Mouse (Mus musculus): Measurements from ENCODE around the gene Dstyk. TPM values are rescaled to one million over a fixed set of nuclear protein-coding genes. Genes with fewer than 3 reads are reported as not detected.
A peak's percentile ranks its signal among the peaks of the same experiment; 100 is the strongest.

Gene Dstyk
- polyA plus RNA-seq, 1 experiment from 2014 or later: 5.2 TPM

GRCm38 (mm10) chr1:132372896-132373534 is 44.3 kb upstream of the Dstyk start:
- no peak overlapping the region for H3K9ac ChIP-seq (ENCODE audit: low read length)
- WGBS: 85% methylated on average over 6 of the region's 6 CpGs

GRCm38 (mm10) chr1:132374140-132374872 is 43.0 kb upstream of the Dstyk start:
- Histone ChIP-seq H3K4me1 (replicated peaks; ENCODE audit: control insufficient read depth, insufficient read depth) (peaks cover 13% of the 10 kb centered on the region), H3K27me3 (ENCODE audit: control insufficient read depth, insufficient read depth, low read length) (no peaks in the 10 kb centered on the region), H3K4me3 (ENCODE audit: low read depth, low read length) (no peak overlapping the region), H3K4me2 (replicated peaks; ENCODE audit: low read depth) (no peak overlapping the region), H3K27ac (replicated peaks) (0 out of 2 replicates have a peak overlapping the region, but pooled peaks have one; percentile 24), H3K36me3 (ENCODE audit: control insufficient read depth, insufficient read depth, low read length) (no peaks in the 10 kb centered on the region), H3K9me3 (ENCODE audit: control insufficient read depth, low read length) (no peaks in the 10 kb centered on the region), H3K9ac (ENCODE audit: low read length) (no peak overlapping the region)
- TF ChIP-seq EP300 (optimal IDR thresholded peaks at IDR 0.05) (no peak), CTCF (IDR thresholded peaks at IDR 0.05; ENCODE audit: low read depth) (no peak)
- WGBS: 39% methylated on average over 5 of the region's 5 CpGs
- 0 out of 2 replicates have a peak, but pooled peaks have one; percentile 6 for ATAC-seq (ENCODE audit: low FRiP score, low TSS enrichment)
- no peak for DNase-seq (ENCODE audit: low spot score)

More at GRCm38 (mm10) chr1:132372896-132373534, 44.3 kb upstream of the Dstyk start:
- Histone ChIP-seq H3K4me1 (replicated peaks; ENCODE audit: control insufficient read depth, insufficient read depth) (peaks cover 13% of the 10 kb centered on the region), H3K27ac (replicated peaks) (0 out of 2 replicates have a peak overlapping the region, but pooled peaks have one; percentile 1), H3K36me3 (ENCODE audit: control insufficient read depth, insufficient read depth, low read length) (no peaks in the 10 kb centered on the region), H3K4me2 (replicated peaks; ENCODE audit: low read depth) (no peak overlapping the region), H3K4me3 (ENCODE audit: low read depth, low read length) (no peak overlapping the region), H3K9me3 (ENCODE audit: control insufficient read depth, low read length) (no peaks in the 10 kb centered on the region), H3K27me3 (ENCODE audit: control insufficient read depth, insufficient read depth, low read length) (no peaks in the 10 kb centered on the region)
- DNase-seq (ENCODE audit: low spot score): no peak
- no peak for ATAC-seq (ENCODE audit: low FRiP score, low TSS enrichment)
- TF ChIP-seq CTCF (IDR thresholded peaks at IDR 0.05; ENCODE audit: low read depth) (no peak), EP300 (optimal IDR thresholded peaks at IDR 0.05) (no peak)

GRCm38 (mm10) chr1:132374873-132375244 is 42.5 kb upstream of the Dstyk start:
- no peak overlapping the region for H3K27ac ChIP-seq (replicated peaks)
- no peak for ATAC-seq (ENCODE audit: low FRiP score, low TSS enrichment)
- no peak overlapping the region for H3K4me3 ChIP-seq (ENCODE audit: low read depth, low read length)
- H3K27me3 ChIP-seq (ENCODE audit: control insufficient read depth, insufficient read depth, low read length): no peaks in the 10 kb centered on the region
- H3K4me1 ChIP-seq (replicated peaks; ENCODE audit: control insufficient read depth, insufficient read depth): peaks cover 13% of the 10 kb centered on the region
- H3K4me2 ChIP-seq (replicated peaks; ENCODE audit: low read depth): no peak overlapping the region
- no peaks in the 10 kb centered on the region for H3K9me3 ChIP-seq (ENCODE audit: control insufficient read depth, low read length)
- H3K9ac ChIP-seq (ENCODE audit: low read length): no peak overlapping the region
- DNase-seq (ENCODE audit: low spot score): no peak
- H3K36me3 ChIP-seq (ENCODE audit: control insufficient read depth, insufficient read depth, low read length): no peaks in the 10 kb centered on the region
- WGBS: 62% methylated on average over 3 of the region's 3 CpGs
- TF ChIP-seq CTCF (IDR thresholded peaks at IDR 0.05; ENCODE audit: low read depth) (no peak), EP300 (optimal IDR thresholded peaks at IDR 0.05) (no peak)

- Histone ChIP-seq H3K27me3 (ENCODE audit: control insufficient read depth, insufficient read depth, low read length) (no peaks in the 10 kb centered on the region), H3K9me3 (ENCODE audit: control insufficient read depth, low read length) (no peaks in the 10 kb centered on the region), H3K4me2 (replicated peaks; ENCODE audit: low read depth) (no peak overlapping the region), H3K4me1 (replicated peaks; ENCODE audit: control insufficient read depth, insufficient read depth) (peaks cover 13% of the 10 kb centered on the region), H3K27ac (replicated peaks) (no peak overlapping the region), H3K9ac (ENCODE audit: low read length) (no peak overlapping the region), H3K36me3 (ENCODE audit: control insufficient read depth, insufficient read depth, low read length) (no peaks in the 10 kb centered on the region), H3K4me3 (ENCODE audit: low read depth, low read length) (no peak overlapping the region)
- DNase-seq (ENCODE audit: low spot score): no peak
- no peak for TF ChIP-seq EP300 (optimal IDR thresholded peaks at IDR 0.05)
- no peak for ATAC-seq (ENCODE audit: low FRiP score, low TSS enrichment)
- WGBS: 28% methylated on average over 4 of the region's 4 CpGs
These were observed 42.1 kb upstream of the Dstyk start for GRCm38 (mm10) chr1:132375256-132375655.

GRCm38 (mm10) chr1:132376211-132377054 is 40.9 kb upstream of the Dstyk start:
- ATAC-seq (ENCODE audit: low FRiP score, low TSS enrichment) (peak; percentile 35; the same call in 1 of the 2 replicates), DNase-seq (ENCODE audit: low spot score) (no peak)
- H3K4me3 ChIP-seq (ENCODE audit: low read depth, low read length): no peak overlapping the region
- H3K9me3 ChIP-seq (ENCODE audit: control insufficient read depth, low read length): no peaks in the 10 kb centered on the region
- TF ChIP-seq EP300 (optimal IDR thresholded peaks at IDR 0.05): no peak
- 0 out of 2 replicates have a peak overlapping the region, but pooled peaks have one; percentile 30 for H3K27ac ChIP-seq (replicated peaks)
- no peaks in the 10 kb centered on the region for H3K27me3 ChIP-seq (ENCODE audit: control insufficient read depth, insufficient read depth, low read length)
- H3K9ac ChIP-seq (ENCODE audit: low read length): no peak overlapping the region
- H3K4me1 ChIP-seq (replicated peaks; ENCODE audit: control insufficient read depth, insufficient read depth): peaks cover 10% of the 10 kb centered on the region
- H3K36me3 ChIP-seq (ENCODE audit: control insufficient read depth, insufficient read depth, low read length): no peaks in the 10 kb centered on the region
- H3K4me2 ChIP-seq (replicated peaks; ENCODE audit: low read depth): no peak overlapping the region
- WGBS: 54% methylated on average over 8 of the region's 8 CpGs

Data from stomach, postnatal 0 days (tissue).